Mouse (Mus musculus): ENCODE results near the gene Lrrc8e.

- TF ChIP-seq CTCF (IDR thresholded peaks at IDR 0.05; ENCODE audit: low read depth, low read length) (no peak), POLR2A (IDR thresholded peaks at IDR 0.05; ENCODE audit: insufficient read depth, low read length) (no peak), EP300 (IDR thresholded peaks at IDR 0.05; ENCODE audit: insufficient read depth, low read depth, low read length) (no peak)
Measured at GRCm38 (mm10) chr8:4259805-4260170, 33.2 kb downstream of the Lrrc8e start.
